Mouse (Mus musculus) cerebellum, postnatal 10 days (tissue): Measurements from ENCODE around the gene Atp6v1g1.

Experiments used
- DNase-seq, 2 experiments: peaks; one replicate each; pipeline ENCODE4 v3.0.0; 2021; ENCODE audit warnings: mixed read lengths in 2 of 2

Atp6v1g1 gene

GRCm38 (mm10) chr4:63547799-63548198, 3.2 kb downstream of the Atp6v1g1 start:
- peak in 1 of 2 experiments; percentile 51 for DNase-seq

- DNase-seq: no peak
Measured at GRCm38 (mm10) chr4:63548491-63548890, 3.9 kb downstream of the Atp6v1g1 start.

- no peak for DNase-seq
Measured at GRCm38 (mm10) chr4:63550908-63551307, 6.3 kb downstream of the Atp6v1g1 start.

- no peak for DNase-seq
Measured at GRCm38 (mm10) chr4:63552865-63553264, 8.3 kb downstream of the Atp6v1g1 start.

GRCm38 (mm10) chr4:63553789-63554576, 9.4 kb downstream of the Atp6v1g1 start:
- no peak for DNase-seq

GRCm38 (mm10) chr4:63554616-63555015, 10.0 kb downstream of the Atp6v1g1 start:
- no peak for DNase-seq

GRCm38 (mm10) chr4:63555111-63555510, 10.5 kb downstream of the Atp6v1g1 start:
- DNase-seq: no peak

GRCm38 (mm10) chr4:63556665-63557064, 12.1 kb downstream of the Atp6v1g1 start:
- DNase-seq: no peak

- DNase-seq: no peak
Measured at GRCm38 (mm10) chr4:63557124-63558059, 12.8 kb downstream of the Atp6v1g1 start.

- DNase-seq: peak; percentile 84 to 86
Measured at GRCm38 (mm10) chr4:63558407-63559081, 14.0 kb downstream of the Atp6v1g1 start, which contains the start of gene Tmem268. Gene Tmem268 (plus strand): TSS chr4:63558781.

- no peak for DNase-seq
Measured at GRCm38 (mm10) chr4:63559127-63559697, 14.6 kb downstream of the Atp6v1g1 start.

GRCm38 (mm10) chr4:63560079-63560478, 15.5 kb downstream of the Atp6v1g1 start:
- no peak for DNase-seq

GRCm38 (mm10) chr4:63561861-63562675, 17.5 kb downstream of the Atp6v1g1 start:
- DNase-seq: no peak

- DNase-seq: no peak
Measured at GRCm38 (mm10) chr4:63562742-63563141, 18.2 kb downstream of the Atp6v1g1 start.

- no peak for DNase-seq
Measured at GRCm38 (mm10) chr4:63567712-63568390, 23.3 kb downstream of the Atp6v1g1 start.

- no peak for DNase-seq
Measured at GRCm38 (mm10) chr4:63569322-63569721, 24.8 kb downstream of the Atp6v1g1 start.

GRCm38 (mm10) chr4:63570208-63570781, 25.7 kb downstream of the Atp6v1g1 start:
- DNase-seq: no peak

GRCm38 (mm10) chr4:63572621-63573020, 28.0 kb downstream of the Atp6v1g1 start:
- DNase-seq: no peak

- no peak for DNase-seq
Measured at GRCm38 (mm10) chr4:63579649-63580048, 35.1 kb downstream of the Atp6v1g1 start.

GRCm38 (mm10) chr4:63580078-63580477, 35.5 kb downstream of the Atp6v1g1 start:
- DNase-seq: no peak

GRCm38 (mm10) chr4:63582580-63582979, 38.0 kb downstream of the Atp6v1g1 start:
- no peak for DNase-seq
